Mouse (Mus musculus) embryonic stem cell, embryonic (primary cell): ENCODE measurements at regions not wholly inside any gene's neighbourhood (a gene's known extent, or its start where the extent isn't known, plus 50 kb on each side); places are given as distances from the start of the nearest gene placed in this dataset.

Source experiments
- CTCF ChIA-PET, 4 experiments: fragments of 300-600 bp in 2 of 4; fragments of 350-600 bp in 2 of 4; sonication (Branson Sonifier 250); formaldehyde crosslinking; loops; one replicate each; lab custom pipeline; 2022; ENCODE audit warnings: inconsistent platforms in 2 of 4; lab: Charles Lee
- POLR2A ChIA-PET, 4 experiments: fragments of 300-600 bp in 2 of 4; fragments of 350-600 bp in 2 of 4; sonication (Branson Sonifier 250); formaldehyde crosslinking; loops; one replicate each; lab custom pipeline; 2022; ENCODE audit warnings: antibody characterized with exemption in 4 of 4, inconsistent platforms in 1 of 4; lab: Charles Lee

DNA sequence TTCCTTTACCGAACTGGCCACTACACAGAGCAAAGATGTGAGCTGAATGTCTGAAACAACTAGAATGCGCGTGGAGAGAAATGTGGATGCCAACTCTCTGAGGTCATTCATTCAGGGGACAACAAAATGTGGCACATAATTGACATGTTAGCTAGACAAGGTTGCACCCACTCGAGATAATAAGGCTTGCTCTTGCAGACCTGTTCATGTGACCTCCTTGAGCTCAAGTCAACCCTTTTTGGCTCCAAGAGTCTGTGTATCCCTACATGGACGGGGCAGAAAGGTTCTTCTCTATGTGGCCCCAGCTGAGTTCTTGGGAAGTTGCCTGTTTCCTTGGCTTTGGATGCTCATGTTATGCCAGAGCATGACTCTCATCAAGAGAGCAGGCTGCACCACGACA is 383.0 kb upstream of the Mgmt start:
- ChIA-PET POLR2A (no interaction called here), CTCF (interaction anchor here in 1 of 4 experiments (0.8 to 1.0 kb wide), 2 partner anchors 358 to 1272 kb away, joined by 3 read pairs; no protein-coding TSS in a partner anchor)

DNA sequence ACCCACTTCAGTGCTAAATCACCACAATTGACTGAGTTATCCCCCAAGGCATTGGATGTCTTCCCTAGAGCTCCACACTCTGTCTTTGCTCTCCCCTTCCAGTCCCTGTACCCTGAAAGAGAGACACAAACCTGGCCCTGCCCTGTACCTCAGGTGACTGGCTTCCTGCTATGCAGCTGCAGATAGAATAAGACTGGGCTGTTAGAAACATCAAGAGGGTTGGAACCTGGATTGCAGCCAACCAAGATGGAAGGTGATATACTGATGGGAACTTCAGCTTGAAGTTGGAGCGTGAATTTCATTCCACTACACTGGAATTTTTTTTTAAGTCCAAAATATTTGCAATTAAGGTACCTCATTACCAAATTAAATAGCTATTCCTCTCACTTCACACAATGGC is 379.0 kb upstream of the Mgmt start:
- CTCF ChIA-PET: no interaction called here
- POLR2A ChIA-PET: no interaction called here

DNA sequence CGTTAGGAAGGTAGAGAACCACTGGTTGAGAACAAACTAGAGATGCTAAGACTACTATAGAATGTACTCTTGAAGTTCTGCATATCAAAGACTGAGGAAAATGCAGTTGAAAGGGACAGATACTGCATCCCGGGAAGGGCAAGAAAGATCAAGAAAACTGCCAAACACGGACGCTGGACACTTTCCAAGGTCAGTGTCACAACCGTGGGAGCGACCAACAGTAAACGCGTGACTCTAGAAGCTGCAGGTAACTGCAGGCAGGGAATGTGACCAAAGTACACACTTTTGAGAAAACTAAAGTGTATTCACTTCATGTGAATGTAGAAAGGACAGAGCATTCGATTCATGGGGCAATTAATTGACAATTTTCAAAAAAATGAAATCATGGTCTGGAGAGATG is 368.6 kb upstream of the Mgmt start:
- ChIA-PET CTCF (no interaction called here), POLR2A (interaction anchor here in 1 of 4 experiments (0.6 kb wide), 1 partner anchor 638 kb away, joined by 3 read pairs; no protein-coding TSS in a partner anchor)

DNA sequence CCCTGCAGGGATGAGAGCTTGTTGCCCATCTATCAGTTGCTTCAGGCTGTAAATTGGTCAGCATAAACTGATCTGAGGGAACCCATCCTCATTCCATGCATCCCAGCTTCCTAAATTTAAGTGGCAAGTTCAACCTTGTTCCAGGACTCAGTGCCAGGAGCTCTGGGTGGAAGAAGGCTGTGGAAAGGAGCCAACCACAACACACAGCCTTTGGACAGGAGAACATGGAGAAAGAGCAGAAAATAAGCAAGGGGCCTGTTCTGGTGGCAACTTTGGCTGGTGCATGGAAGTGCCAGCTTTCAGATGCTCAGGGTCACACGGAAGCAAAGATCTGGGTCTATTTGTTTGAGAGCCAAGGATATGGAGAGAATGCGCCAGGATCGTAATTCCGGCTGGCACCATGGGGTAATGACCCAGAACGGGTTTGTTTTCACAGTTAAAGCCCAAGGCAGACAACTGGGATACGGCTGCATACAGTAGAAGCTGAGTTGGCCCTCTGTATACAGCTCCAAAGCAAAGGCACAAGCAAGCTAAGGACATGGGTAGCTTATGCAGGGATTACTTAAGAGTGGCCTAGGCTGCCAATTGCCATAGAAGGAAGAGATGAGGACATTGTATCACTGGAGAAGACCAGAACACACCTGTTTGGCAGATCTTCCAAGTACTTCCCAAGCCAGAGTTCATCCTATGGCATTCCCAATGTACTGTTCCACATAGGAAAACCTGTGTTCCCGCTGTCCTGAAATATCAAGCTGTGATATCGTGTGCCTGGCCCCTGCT is 364.2 kb upstream of the Mgmt start:
- ChIA-PET CTCF (interaction anchor here in 2 of 4 experiments (0.6 kb wide), 3 partner anchors 384 to 773 kb away, joined by 3 to 5 read pairs (median 3); no protein-coding TSS in a partner anchor), POLR2A (interaction anchor here in 1 of 4 experiments (0.6 kb wide), 1 partner anchor 12 kb away, joined by 4 read pairs; no protein-coding TSS in a partner anchor)

DNA sequence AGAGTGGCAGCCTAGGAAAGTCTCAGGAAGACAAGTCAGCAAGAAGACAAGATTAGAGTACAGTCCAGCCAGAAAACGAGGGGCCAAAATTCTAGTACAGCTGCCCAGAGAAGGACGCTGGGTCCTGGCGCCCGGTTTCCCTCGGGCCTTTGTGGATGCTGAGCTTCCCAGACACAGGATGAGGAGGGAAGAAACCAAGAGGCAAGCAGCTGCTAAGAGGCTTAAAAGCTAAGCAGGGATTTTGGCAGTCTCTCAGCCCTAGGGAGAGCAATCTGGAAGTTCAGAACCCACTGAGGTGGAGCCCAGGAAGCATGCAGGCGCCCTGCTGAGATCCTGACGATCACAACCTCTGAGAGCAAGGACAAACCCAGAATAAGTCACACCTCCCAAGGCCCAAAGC is 363.1 kb upstream of the Mgmt start:
- ChIA-PET CTCF (no interaction called here), POLR2A (interaction anchor here in 1 of 4 experiments (0.6 kb wide), 1 partner anchor 508 kb away, joined by 3 read pairs; no protein-coding TSS in a partner anchor)

DNA sequence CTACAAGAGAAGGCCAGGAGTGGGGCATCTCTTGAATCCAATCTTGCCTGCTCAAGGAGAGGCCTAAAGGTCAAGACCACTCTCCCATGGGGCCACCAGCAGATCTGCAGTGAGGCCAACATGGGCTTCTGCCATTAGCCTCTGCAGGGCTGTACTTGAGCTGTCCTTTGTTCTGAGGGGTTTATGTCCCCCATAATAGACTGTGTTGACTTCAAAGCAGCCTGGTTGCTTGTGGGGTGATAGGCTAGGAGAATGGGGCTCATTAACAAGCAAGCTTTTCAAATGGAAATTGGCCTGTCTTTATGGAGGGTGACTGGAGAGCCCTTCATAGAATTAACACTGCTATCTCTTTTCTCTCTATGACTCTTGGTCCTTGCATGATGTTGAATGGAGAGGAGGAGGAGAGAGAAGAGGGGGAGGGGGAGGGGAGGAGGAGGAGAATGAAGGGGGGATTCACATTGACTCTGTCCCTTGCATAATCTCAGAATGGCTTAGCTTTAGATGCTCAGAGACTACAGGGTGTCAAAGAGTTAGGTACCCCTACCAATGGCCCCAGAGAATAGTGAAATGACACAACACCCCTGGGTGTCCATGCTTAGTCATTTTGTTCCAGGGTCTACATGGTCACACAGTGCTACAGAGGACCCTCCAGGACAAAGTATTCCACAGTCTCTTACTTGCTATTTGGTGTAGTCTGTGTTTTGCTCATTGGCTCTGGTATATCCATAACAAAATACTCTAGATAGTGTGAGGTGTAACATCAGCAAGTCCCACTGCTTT is 352.3 kb upstream of the Mgmt start:
- ChIA-PET POLR2A (interaction anchor here in 2 of 4 experiments (0.6 to 1.5 kb wide), 4 partner anchors 11 to 150 kb away, joined by 3 to 4 read pairs (median 3); no protein-coding TSS in a partner anchor), CTCF (no interaction called here)

DNA sequence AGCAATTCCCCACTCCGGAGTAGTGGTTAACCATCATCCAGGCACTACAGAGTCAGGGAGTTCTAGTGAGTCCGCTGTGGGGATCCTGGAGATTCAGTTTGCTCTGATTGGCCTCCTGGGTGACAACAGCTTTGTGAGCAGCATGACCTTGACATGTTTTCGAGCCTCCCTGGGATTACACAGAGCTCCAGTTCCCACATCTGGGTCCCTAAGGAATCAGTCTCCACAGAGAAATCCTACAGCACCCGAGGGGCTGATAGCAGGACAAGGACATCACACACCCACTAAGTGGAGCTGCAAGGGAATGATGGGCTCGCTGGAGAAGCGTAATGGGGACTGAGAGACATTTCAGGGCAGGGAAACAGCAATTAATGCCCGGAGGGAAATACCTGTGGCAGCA is 351.5 kb upstream of the Mgmt start:
- CTCF ChIA-PET: no interaction called here
- POLR2A ChIA-PET: interaction anchor here in 1 of 4 experiments (1.1 kb wide), 1 partner anchor 10 kb away, joined by 3 read pairs; no protein-coding TSS in a partner anchor

DNA sequence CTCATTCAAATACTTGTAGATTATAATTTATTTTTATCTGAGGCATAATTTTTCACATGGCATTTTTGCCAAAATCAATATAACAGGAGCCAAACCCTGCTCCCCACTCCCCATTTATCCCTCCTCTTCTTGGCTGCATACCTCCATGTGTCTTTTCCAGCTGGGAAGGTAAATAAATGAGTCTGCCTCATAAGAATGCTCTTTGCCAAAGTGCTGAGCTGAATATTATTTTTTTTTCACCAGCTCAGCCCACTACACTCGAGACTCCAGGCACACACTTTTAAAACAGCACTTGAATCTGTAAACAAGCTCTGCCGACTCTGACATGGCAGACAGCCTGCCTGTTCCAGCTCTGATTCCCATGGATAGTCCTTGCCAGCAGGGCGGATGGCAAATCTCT is 346.6 kb upstream of the Mgmt start:
- ChIA-PET CTCF (no interaction called here), POLR2A (no interaction called here)

DNA sequence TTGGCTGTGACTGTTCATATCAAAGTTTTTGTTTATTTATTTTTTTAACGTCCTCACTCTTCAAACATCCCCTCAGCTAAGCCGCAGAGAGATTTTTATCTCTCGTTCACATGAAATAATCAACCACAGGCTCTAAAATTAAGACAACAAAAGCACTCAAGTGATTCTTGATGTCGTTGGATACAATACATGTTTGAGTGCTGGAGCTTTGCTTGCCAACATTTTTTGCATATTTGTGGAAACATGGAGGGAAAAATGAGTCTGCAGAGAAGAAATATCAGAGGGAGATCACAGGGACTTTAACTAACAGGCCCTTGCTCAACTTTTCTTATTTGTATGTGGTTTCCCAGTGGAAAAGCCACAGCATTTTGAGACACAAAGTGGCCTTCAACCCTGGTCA is 338.0 kb upstream of the Mgmt start:
- ChIA-PET CTCF (no interaction called here), POLR2A (no interaction called here)

DNA sequence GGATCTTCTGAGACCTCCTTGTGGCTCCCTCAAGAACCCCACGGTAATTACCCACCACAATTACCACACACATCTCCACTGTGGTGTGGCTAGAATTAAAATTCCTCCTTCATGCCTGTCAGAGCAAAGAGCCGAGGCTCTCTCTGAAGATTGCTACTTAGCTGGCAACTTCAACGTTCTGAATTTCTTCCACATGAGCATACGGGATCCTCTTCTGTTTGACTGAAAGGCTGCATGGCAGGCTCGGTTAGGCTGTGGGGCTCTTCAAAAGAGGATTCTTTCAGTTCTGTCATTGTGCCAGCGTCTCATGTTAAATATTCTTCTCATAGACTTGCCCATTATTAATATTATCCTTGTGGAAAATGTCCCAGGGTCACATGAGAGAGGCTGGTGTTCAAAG is 334.9 kb upstream of the Mgmt start:
- POLR2A ChIA-PET: no interaction called here
- CTCF ChIA-PET: no interaction called here

DNA sequence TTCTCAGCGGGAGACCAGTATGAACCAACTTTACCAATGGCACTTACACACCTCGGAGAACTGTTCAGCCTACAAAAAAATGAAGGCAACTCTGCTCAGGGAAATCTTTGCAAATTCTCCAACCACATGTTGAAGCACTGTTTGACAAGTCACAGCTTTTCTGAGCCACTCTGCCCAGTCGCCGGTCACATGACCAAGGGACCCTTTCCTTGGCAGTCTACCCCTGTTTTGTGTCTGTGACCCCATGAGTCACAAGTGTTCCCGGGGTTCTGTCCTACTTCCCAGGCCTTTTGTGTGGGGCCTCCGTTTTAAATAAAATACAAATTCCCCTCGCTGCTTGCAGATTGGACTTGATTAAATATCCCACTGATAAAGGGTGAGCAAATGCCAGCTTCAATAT is 323.5 kb upstream of the Mgmt start:
- ChIA-PET POLR2A (no interaction called here), CTCF (no interaction called here)

DNA sequence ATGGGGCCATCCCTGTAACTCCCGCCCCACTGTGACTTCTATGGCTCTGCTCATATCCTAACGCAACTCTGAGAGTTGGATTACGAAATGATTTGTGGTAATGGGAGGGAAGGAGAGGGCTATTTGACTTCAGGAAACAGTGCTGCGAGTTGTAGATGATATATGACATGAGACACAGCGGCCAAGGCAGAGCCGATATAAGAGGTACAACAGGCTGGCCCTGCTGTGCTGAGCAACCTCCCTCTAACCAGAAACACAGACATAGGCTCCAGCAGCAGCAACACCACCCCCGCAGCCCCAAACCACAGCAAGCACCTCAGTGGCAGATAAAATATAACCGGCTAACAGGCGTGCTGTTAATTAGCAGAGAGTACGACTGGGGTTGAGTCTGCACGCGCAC is 312.5 kb upstream of the Mgmt start:
- ChIA-PET CTCF (no interaction called here), POLR2A (no interaction called here)

DNA sequence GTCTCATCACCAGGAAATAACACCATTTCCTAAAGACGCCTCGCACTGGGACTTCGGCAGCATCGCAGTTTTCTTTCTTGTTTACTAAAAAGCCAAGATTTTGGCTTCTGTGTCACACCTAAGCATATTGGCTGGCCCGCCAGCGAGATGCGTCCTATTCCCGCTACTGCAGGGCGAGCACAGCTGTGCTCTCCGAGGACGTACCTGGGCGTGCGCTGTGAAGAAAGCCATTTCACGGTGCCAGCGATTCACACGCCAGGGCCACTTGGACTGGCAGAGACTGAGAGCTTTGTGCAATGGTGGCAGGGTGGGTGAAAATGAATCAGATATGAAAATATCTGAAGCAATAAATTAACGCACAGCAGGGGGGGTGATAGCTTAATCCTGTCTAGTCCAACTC is 310.1 kb upstream of the Mgmt start:
- ChIA-PET POLR2A (no interaction called here), CTCF (no interaction called here)

DNA sequence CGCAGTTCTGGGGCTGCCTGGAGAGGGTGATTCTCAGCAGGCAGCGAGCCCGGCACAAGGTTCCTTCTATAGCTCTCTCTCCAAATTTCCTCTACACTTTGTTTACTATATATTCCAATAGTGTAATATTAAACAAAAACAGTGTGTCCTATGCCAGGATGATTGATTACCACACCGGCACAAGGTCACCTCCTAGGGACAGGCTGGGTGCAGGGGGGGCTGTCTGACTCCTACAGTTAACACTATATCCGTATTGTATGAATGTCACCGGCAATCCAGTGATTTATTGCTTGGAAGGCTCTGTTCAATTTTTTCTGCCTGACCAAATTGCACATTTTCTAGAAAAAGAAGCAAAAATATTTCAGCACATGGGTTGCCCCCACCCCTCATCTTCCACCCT is 305.9 kb upstream of the Mgmt start:
- ChIA-PET POLR2A (no interaction called here), CTCF (interaction anchor here in 1 of 4 experiments (0.6 to 0.7 kb wide), 2 partner anchors 9 to 225 kb away, joined by 3 to 5 read pairs; no protein-coding TSS in a partner anchor)

DNA sequence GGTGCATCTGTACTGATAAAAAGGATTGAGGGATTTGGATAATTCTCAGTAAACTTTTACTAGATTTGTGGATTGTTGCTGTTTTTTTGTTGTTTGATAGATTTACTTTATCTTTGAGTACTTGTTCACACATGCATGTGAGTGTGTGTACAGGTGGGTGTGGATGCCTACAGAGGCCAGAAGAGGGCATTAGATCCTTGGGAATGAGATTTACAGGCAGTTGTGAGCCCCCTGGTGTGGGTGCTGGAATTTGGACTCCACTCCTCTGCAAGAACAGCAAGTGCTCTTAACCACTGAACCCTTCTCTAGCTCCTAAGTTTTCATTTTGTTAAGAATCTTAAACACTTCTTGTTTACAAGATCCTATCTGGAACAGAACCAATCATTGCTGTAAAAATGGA is 303.5 kb upstream of the Mgmt start:
- ChIA-PET POLR2A (no interaction called here), CTCF (no interaction called here)

DNA sequence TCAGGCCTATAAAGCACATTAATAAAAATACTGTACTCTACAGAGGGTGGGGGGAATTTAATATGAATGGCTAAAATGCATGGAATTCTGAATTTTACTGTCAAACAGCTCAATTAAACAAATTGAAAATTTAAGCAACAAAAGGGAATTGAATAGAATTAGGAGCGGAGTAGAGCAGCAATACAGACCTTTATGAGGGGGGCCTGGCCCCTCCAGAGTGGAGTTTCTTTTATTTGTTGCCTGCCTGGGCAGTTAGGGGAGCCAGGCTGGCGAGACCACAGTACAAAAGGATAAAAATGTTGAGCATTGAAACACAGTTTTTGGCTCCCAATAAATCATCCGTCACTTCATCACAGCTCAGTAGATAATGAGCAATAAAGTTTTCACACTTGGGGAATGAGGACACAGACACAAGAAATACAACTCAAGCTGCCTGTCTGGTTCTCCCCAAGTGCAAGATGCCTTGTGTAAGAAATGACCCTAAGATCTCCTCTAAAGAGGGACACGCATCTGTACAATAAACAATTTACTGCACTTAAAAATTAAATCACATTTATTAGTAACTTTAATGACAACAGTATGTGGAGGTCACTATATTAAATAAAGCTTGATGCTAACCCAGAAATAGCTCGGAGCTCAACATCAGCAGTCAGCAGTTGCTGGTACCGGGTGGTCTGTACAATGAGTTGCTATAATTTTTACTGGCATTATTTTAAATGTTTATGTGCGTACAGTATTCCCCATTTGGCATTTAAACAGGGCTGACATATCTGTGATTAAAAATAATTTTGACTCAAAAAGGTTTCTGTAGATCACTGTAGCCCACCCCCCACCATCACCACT is 286.9 kb upstream of the Mgmt start:
- POLR2A ChIA-PET: interaction anchor here in 1 of 4 experiments (0.8 kb wide), 1 partner anchor 15 kb away, joined by 3 read pairs; no protein-coding TSS in a partner anchor
- CTCF ChIA-PET: interaction anchor here in 1 of 4 experiments (0.7 kb wide), 1 partner anchor 16 kb away, joined by 4 read pairs; no protein-coding TSS in a partner anchor

DNA sequence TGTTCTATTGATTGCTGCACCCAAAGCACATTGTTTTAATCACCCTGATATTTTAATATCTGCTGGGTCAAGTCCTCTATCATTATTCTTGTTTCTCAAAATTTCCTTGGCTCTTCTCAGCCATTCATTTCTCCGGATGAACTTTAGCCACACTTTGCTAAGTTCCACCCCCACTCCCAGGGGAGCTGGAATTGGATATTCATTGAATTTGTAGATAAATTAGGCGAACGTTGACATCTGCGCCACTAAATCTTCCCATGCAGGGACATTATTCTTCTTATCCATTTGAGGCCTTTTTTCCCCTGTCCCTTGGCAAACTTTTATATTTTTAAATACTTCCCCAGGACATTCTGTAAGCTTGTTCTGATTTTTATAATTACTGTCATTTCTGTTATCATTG is 280.9 kb upstream of the Mgmt start:
- CTCF ChIA-PET: no interaction called here
- POLR2A ChIA-PET: no interaction called here

DNA sequence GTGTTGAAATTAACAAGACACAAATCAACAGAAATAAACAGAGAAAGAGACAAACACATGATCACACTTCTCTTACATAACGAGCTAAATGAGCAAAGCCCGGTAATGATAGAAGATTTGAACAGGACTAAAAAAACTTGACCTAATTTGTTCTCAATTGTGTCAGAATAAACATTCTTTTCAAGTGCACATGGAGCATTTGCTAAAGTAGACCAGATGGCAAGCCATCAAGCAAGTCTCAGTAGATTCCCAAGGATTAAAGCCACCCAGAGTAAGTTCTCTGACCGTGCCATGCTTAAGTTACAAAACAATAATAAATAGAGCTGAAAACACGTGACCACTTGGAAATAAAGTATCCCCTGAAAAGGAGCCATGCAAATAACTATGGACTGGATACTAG is 269.9 kb upstream of the Mgmt start:
- ChIA-PET CTCF (no interaction called here), POLR2A (no interaction called here)

DNA sequence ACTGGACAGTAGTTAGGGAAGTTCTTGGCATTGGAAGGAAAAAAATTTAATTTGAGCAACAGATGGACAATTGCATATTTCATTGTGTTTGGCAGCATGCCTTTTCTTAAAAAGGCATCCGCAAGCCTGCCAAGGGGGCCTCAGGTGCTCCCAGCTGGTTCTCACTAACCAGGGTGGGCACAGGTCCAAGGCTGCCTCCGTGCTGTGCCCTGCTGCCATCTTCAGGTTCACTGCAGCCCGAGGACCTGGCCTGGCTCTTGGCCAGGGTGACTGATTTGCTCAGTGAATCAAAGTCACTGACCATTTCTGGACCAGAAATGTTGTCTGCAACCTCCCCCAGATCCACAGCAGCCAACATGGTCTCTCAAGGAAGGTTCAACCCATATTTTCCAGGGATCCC is 263.3 kb upstream of the Mgmt start:
- ChIA-PET CTCF (no interaction called here), POLR2A (no interaction called here)
